Mouse (Mus musculus): ENCODE measurements around the gene Gm49403.
"Not testable (repeated sequence)": the region's sequence is repeated elsewhere in the genome, so short reads cannot be mapped to it uniquely, and the experiment has no call there.

DNA sequence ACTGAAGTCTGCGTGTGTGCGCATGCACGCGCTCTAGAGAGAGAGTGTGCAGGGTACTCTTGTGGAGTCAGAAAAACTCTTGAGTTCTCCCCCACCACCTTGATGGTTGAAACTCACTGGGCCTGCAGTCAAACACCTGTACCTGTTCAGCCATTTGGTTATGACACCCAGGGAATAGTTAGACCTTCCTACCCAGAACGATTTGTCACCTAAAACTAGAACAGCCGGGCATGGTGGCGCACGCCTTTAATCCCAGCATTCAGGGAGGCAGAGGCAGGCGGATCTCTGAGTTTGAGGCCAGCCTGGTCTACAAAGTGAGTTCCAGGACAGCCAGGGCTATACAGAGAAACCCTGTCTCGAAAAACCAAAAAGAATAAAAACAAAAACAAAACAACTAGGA lies 47.4 kb upstream of the Gm49403 start:
- TF ChIP-seq CTCF, EP300 (IDR thresholded peaks at IDR 0.05; ENCODE audit: low read depth): not testable (repeated sequence)

Measured in heart, postnatal 0 days (tissue).